Mouse (Mus musculus) midbrain, embryonic 12.5 days (tissue): ENCODE data around the gene Kmt2c. TPM values are rescaled to one million over a fixed set of nuclear protein-coding genes. Genes with fewer than 3 reads are reported as not detected.
A peak's percentile ranks its signal among the peaks of the same experiment; 100 is the strongest.
"Not testable (repeated sequence)": the region's sequence is repeated elsewhere in the genome, so short reads cannot be mapped to it uniquely, and the experiment has no call there.

Source experiments
- ATAC-seq: fragments of 200-750 bp; cut with Nextera tagmentation; 2 replicates; pipeline ENCODE4 v1.8.0; 2017; ENCODE audit warnings: low read depth, moderate TSS enrichment, moderate library complexity; ENCODE audit not compliant: low FRiP score
- H3K27ac ChIP-seq: fragments of 300-500 bp; sonication (generic); replicated peaks from 2 replicates; pipeline ENCODE4 v1.5.1; 2016; ENCODE audit warnings: mild to moderate bottlenecking
- H3K27me3 ChIP-seq: fragments of 300-500 bp; sonication (generic); 2 replicates; pipeline ENCODE4 v1.6.1; 2016; ENCODE audit warnings: mild to moderate bottlenecking
- H3K36me3 ChIP-seq: fragments of 300-500 bp; sonication (generic); 2 replicates; pipeline ENCODE4 v1.6.1; 2016
- H3K4me1 ChIP-seq: fragments of 300-500 bp; sonication (generic); 2 replicates; pipeline ENCODE4 v1.6.1; 2016
- H3K4me2 ChIP-seq: fragments of 300-500 bp; sonication (generic); replicated peaks from 2 replicates; pipeline ENCODE4 v1.6.1; 2016; ENCODE audit warnings: mild to moderate bottlenecking, moderate library complexity
- H3K4me3 ChIP-seq: fragments of 300-500 bp; sonication (generic); 2 replicates; pipeline ENCODE4 v1.5.1; 2016; ENCODE audit warnings: mild to moderate bottlenecking
- H3K9ac ChIP-seq: fragments of 300-500 bp; sonication (generic); replicated peaks from 2 replicates; pipeline ENCODE4 v1.6.1; 2016; ENCODE audit warnings: mild to moderate bottlenecking, moderate library complexity
- H3K9me3 ChIP-seq: fragments of 300-500 bp; sonication (generic); 2 replicates; pipeline ENCODE4 v1.6.1; 2016; ENCODE audit warnings: mild to moderate bottlenecking
- WGBS: fragments of 180-500 bp; shearing (Covaris S2); methylation state at CpG from one replicate; pipeline ENCODE4 v1.1.7; 2016; 5-methylcytosine and 5-hydroxymethylcytosine counted together
- polyA plus RNA-seq: library from polyadenylated mRNA; unstranded; fragments of >200 nt; fragmentation: Nextera tagmentation; extraction: Ambion mirVana; gene quantifications from 2 replicates; pipeline ENCODE4 v1.2.1, GENCODE M21; 2016

Kmt2c gene
- polyA plus RNA-seq, 1 experiment from 2014 or later = 25.4 TPM

- Histone ChIP-seq H3K4me3 (0 out of 2 replicates have a peak overlapping the region, but pooled peaks have one; percentile 94), H3K9me3 (no peaks in the 10 kb centered on the region), H3K4me1 (peaks cover 15% of the 10 kb centered on the region), H3K4me2 (peak overlapping the region; percentile 69), H3K9ac (no peak overlapping the region), H3K27ac (no peak overlapping the region), H3K36me3 (no peaks in the 10 kb centered on the region), H3K27me3 (no peaks in the 10 kb centered on the region)
- 68% methylated on average over 7 of the region's 7 CpGs for WGBS
- no peak for ATAC-seq
Measured at GRCm38 (mm10) chr5:25500686-25501085, 2.1 kb upstream of the Kmt2c start.

GRCm38 (mm10) chr5:25499423-25500398 lies 1.1 kb upstream of the Kmt2c start:
- H3K9me3 ChIP-seq = no peaks in the 10 kb centered on the region
- peak overlapping the region; percentile 70 for H3K9ac ChIP-seq
- peak; percentile 88 for ATAC-seq
- under 1% methylated on average over 75 of the region's 90 CpGs for WGBS
- H3K4me2 ChIP-seq = peak overlapping the region; percentile 69
- H3K4me3 ChIP-seq = peak overlapping the region; percentile 94
- H3K36me3 ChIP-seq = no peaks in the 10 kb centered on the region
- peak overlapping the region; percentile 99 for H3K27ac ChIP-seq
- H3K27me3 ChIP-seq = no peaks in the 10 kb centered on the region
- H3K4me1 ChIP-seq = peaks cover 17% of the 10 kb centered on the region

GRCm38 (mm10) chr5:25498821-25499422 lies 339 bp upstream of the Kmt2c start:
- Histone ChIP-seq H3K4me1 (peaks cover 20% of the 10 kb centered on the region), H3K27ac (peak overlapping the region; percentile 99), H3K9me3 (no peaks in the 10 kb centered on the region), H3K4me2 (peak overlapping the region; percentile 69), H3K36me3 (no peaks in the 10 kb centered on the region), H3K9ac (peak overlapping the region; percentile 70), H3K4me3 (peak overlapping the region; percentile 94), H3K27me3 (no peaks in the 10 kb centered on the region)
- peak; percentile 85 for ATAC-seq
- 0% methylated on average over 29 of the region's 87 CpGs for WGBS

- H3K27ac ChIP-seq = peak overlapping the region; percentile 99
- no peaks in the 10 kb centered on the region for H3K36me3 ChIP-seq
- peak overlapping the region; percentile 94 for H3K9ac ChIP-seq
- H3K27me3 ChIP-seq = no peaks in the 10 kb centered on the region
- H3K9me3 ChIP-seq = no peaks in the 10 kb centered on the region
- under 1% methylated on average over 74 of the region's 78 CpGs for WGBS
- H3K4me3 ChIP-seq = peak overlapping the region; percentile 94
- peak; percentile 28 for ATAC-seq
- H3K4me2 ChIP-seq = peak overlapping the region; percentile 78
- H3K4me1 ChIP-seq = peaks cover 20% of the 10 kb centered on the region
Measured at GRCm38 (mm10) chr5:25497720-25498345, 750 bp downstream of the Kmt2c start.

GRCm38 (mm10) chr5:25497369-25497719 lies 1.2 kb downstream of the Kmt2c start:
- Histone ChIP-seq H3K27ac (peak overlapping the region; percentile 99), H3K36me3 (no peaks in the 10 kb centered on the region), H3K27me3 (no peaks in the 10 kb centered on the region), H3K9ac (peak overlapping the region; percentile 94), H3K4me2 (peak overlapping the region; percentile 78), H3K9me3 (no peaks in the 10 kb centered on the region), H3K4me1 (peaks cover 20% of the 10 kb centered on the region), H3K4me3 (peak overlapping the region; percentile 94)
- 2% methylated on average over 10 of the region's 10 CpGs for WGBS
- no peak for ATAC-seq

- WGBS = 49% methylated on average over 2 of the region's 2 CpGs
- Histone ChIP-seq H3K9ac (peak overlapping the region; percentile 94; the same call in 1 of the 2 replicates), H3K27me3 (no peaks in the 10 kb centered on the region), H3K9me3 (no peaks in the 10 kb centered on the region), H3K4me2 (peak overlapping the region; percentile 78), H3K27ac (no peak overlapping the region), H3K4me1 (peaks cover 20% of the 10 kb centered on the region), H3K36me3 (no peaks in the 10 kb centered on the region), H3K4me3 (peak overlapping the region; percentile 94)
- no peak for ATAC-seq
Measured at GRCm38 (mm10) chr5:25496652-25497051, 1.9 kb downstream of the Kmt2c start.

- Histone ChIP-seq H3K36me3 (no peaks in the 10 kb centered on the region), H3K4me1 (no peaks in the 10 kb centered on the region), H3K9me3 (no peaks in the 10 kb centered on the region), H3K4me3 (no peak overlapping the region), H3K9ac (no peak overlapping the region), H3K27me3 (no peaks in the 10 kb centered on the region), H3K27ac (no peak overlapping the region), H3K4me2 (no peak overlapping the region)
- no peak for ATAC-seq
Measured at GRCm38 (mm10) chr5:25478863-25479262, 19.7 kb downstream of the Kmt2c start.

GRCm38 (mm10) chr5:25475789-25476188 lies 22.8 kb downstream of the Kmt2c start:
- ATAC-seq = no peak
- peaks cover 9% of the 10 kb centered on the region for H3K4me1 ChIP-seq
- no peaks in the 10 kb centered on the region for H3K36me3 ChIP-seq
- no peak overlapping the region for H3K4me3 ChIP-seq
- no peaks in the 10 kb centered on the region for H3K27me3 ChIP-seq
- WGBS = 88% methylated on average over 2 of the region's 2 CpGs
- H3K27ac ChIP-seq = no peak overlapping the region
- H3K9me3 ChIP-seq = no peaks in the 10 kb centered on the region
- H3K9ac ChIP-seq = no peak overlapping the region
- H3K4me2 ChIP-seq = no peak overlapping the region

GRCm38 (mm10) chr5:25472070-25472469 lies 26.5 kb downstream of the Kmt2c start:
- H3K4me3 ChIP-seq = peak overlapping the region; percentile 36
- H3K27ac ChIP-seq = peak overlapping the region; percentile 58; the same call in 1 of the 2 replicates
- H3K4me1 ChIP-seq = peaks cover 9% of the 10 kb centered on the region
- 4% methylated on average over 6 of the region's 6 CpGs for WGBS
- peak overlapping the region; percentile 50; the same call in 1 of the 2 replicates for H3K9ac ChIP-seq
- H3K9me3 ChIP-seq = no peaks in the 10 kb centered on the region
- H3K4me2 ChIP-seq = peak overlapping the region; percentile 53
- no peaks in the 10 kb centered on the region for H3K27me3 ChIP-seq
- peak; percentile 70 for ATAC-seq
- H3K36me3 ChIP-seq = no peaks in the 10 kb centered on the region

GRCm38 (mm10) chr5:25461956-25462355 lies 36.6 kb downstream of the Kmt2c start:
- Histone ChIP-seq H3K9ac (no peak overlapping the region), H3K4me3 (no peak overlapping the region), H3K9me3 (no peaks in the 10 kb centered on the region), H3K36me3 (no peaks in the 10 kb centered on the region), H3K4me1 (no peaks in the 10 kb centered on the region), H3K4me2 (no peak overlapping the region), H3K27ac (no peak overlapping the region), H3K27me3 (no peaks in the 10 kb centered on the region)
- ATAC-seq = no peak
- 93% methylated on average over 1 of the region's 1 CpGs for WGBS

GRCm38 (mm10) chr5:25455432-25455831 lies 43.2 kb downstream of the Kmt2c start:
- H3K4me2 ChIP-seq = not testable (repeated sequence)

GRCm38 (mm10) chr5:25452691-25453090 lies 45.9 kb downstream of the Kmt2c start:
- no peaks in the 10 kb centered on the region for H3K27me3 ChIP-seq
- WGBS = 89% methylated on average over 2 of the region's 2 CpGs
- H3K4me1 ChIP-seq = no peaks in the 10 kb centered on the region
- no peak overlapping the region for H3K4me3 ChIP-seq
- ATAC-seq = no peak
- no peak overlapping the region for H3K4me2 ChIP-seq
- H3K9me3 ChIP-seq = no peaks in the 10 kb centered on the region
- no peaks in the 10 kb centered on the region for H3K36me3 ChIP-seq
- H3K9ac ChIP-seq = no peak overlapping the region
- no peak overlapping the region for H3K27ac ChIP-seq

More at GRCm38 (mm10) chr5:25455432-25455831, 43.2 kb downstream of the Kmt2c start:
- not testable (repeated sequence) for H3K4me1 ChIP-seq, H3K4me3 ChIP-seq, H3K9ac ChIP-seq, H3K36me3 ChIP-seq, H3K27me3 ChIP-seq, H3K9me3 ChIP-seq, ATAC-seq, H3K27ac ChIP-seq
